Mouse (Mus musculus) kidney, adult 2 months (tissue): ENCODE results near the gene Tlcd2.

Experiments
- CTCF ChIP-seq: fragments of 200-500 bp; conservative IDR thresholded peaks from 2 replicates; pipeline ENCODE4 v1.5.1; 2011; ENCODE audit warnings: low read depth, mild to moderate bottlenecking, control low read depth, low read length, moderate library complexity, mixed read lengths; ENCODE audit not compliant: insufficient read depth, insufficient read length
- POLR2A ChIP-seq: fragments of 200-500 bp; IDR thresholded peaks from one replicate; pipeline ENCODE4 v1.6.1; 2011; ENCODE audit warnings: low read depth, low read length, control low read depth

DNA sequence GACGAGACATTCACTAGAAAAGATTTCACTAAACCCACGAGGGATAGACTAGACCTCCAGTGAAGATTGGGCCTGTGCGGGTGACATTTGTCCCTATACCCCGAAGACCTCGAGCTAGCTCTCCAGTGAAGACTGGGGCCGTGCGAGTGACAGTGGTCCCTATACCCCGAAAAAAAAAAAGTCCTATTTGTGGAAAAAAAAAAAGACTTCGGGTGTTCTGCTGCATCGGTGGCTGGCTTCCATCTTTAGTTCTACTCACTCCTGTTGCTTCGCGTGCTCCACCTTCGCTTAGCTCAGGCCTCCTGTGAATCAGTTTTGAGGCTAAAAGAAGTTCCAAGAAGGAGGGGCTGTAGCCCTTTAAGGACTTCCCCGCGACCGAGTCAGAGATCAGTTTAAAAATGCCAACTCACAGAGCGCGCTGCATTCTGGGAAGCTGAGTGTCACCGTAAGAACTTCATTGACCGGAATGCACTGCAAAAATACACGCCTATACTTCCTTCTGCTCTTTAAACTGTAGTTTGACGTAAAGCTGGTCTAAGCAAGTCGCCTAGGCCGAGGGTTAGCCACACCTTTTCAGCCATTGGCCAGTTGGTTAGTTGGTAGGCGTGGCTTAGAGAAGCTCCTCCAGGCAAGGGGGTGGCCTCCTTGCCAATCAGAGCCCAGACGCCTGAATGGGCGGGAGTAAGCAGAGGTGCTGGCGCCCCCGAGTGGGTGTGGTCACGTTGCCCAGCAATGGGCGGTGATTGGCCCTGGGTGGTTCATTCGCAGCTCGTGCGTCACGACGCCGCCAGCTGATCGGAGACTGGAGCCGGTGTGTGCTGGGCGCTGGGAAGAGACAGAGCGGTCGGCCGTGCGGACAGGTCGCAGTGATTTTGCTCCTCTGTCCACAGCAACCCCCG is at the start of gene Tlcd2:
- TF ChIP-seq CTCF = no peak
- TF ChIP-seq POLR2A = peak; percentile 99
